Mouse (Mus musculus): ENCODE measurements around the gene Tulp3. TPM values are rescaled to one million over a fixed set of nuclear protein-coding genes. Genes with fewer than 3 reads are reported as not detected.
A peak's percentile ranks its signal among the peaks of the same experiment; 100 is the strongest.
"Not testable (repeated sequence)": the region's sequence is repeated elsewhere in the genome, so short reads cannot be mapped to it uniquely, and the experiment has no call there.

Gene Tulp3
- polyA plus RNA-seq, 1 experiment from 2014 or later, result 21.4 TPM

GRCm38 (mm10) chr6:128314796-128315195 lies 40.9 kb downstream of the Tulp3 start:
- Histone ChIP-seq H3K27me3 (ENCODE audit: control insufficient read depth, insufficient read depth, low read length) (no peaks in the 10 kb centered on the region), H3K4me3 (ENCODE audit: low read depth, low read length) (no peak overlapping the region), H3K4me1 (ENCODE audit: control insufficient read depth, insufficient read depth, low read length) (no peaks in the 10 kb centered on the region), H3K4me2 (ENCODE audit: low read depth, severe bottlenecking) (no peak overlapping the region), H3K36me3 (ENCODE audit: control insufficient read depth, insufficient read depth, low read length) (no peaks in the 10 kb centered on the region), H3K9me3 (ENCODE audit: control insufficient read depth, low read length) (no peaks in the 10 kb centered on the region), H3K27ac (replicated peaks; ENCODE audit: low read depth, low read length) (no peak overlapping the region), H3K9ac (ENCODE audit: low read length) (no peak overlapping the region)
- WGBS, result 83% methylated on average over 6 of the region's 6 CpGs
- ATAC-seq (ENCODE audit: insufficient number of reproducible peaks, low FRiP score, low TSS enrichment, low read depth) (no peak), DNase-seq (ENCODE audit: low spot score) (no peak)

DNA sequence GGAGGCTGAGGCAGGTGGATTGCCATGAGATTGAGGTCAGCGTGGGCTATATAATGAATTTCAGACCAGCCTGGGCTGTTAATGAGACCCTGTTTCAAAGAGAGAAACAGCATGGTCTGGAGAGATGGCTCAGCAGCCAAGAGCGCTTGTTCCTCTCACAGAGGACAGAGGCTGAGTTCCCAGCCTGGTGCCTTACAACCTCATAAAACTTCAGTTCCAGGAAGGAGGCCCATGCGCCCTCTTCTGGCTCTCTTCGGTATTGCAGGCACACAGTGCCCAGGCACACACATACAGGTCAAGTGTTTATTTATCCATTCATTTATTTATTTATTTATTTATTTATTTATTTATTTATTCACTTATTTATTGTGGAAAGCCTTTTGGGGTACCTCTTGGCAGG lies 47.3 kb downstream of the Tulp3 start:
- Histone ChIP-seq H3K9me3 (ENCODE audit: control insufficient read depth, low read length) (no peaks in the 10 kb centered on the region), H3K9ac (ENCODE audit: low read length) (no peak overlapping the region), H3K4me1 (ENCODE audit: control insufficient read depth, insufficient read depth, low read length) (no peaks in the 10 kb centered on the region), H3K27ac (replicated peaks; ENCODE audit: low read depth, low read length) (no peak overlapping the region), H3K4me3 (ENCODE audit: low read depth, low read length) (no peak overlapping the region), H3K4me2 (ENCODE audit: low read depth, severe bottlenecking) (no peak overlapping the region), H3K36me3 (ENCODE audit: control insufficient read depth, insufficient read depth, low read length) (no peaks in the 10 kb centered on the region), H3K27me3 (ENCODE audit: control insufficient read depth, insufficient read depth, low read length) (no peaks in the 10 kb centered on the region)
- DNase-seq (ENCODE audit: low spot score) (peak; percentile 94), ATAC-seq (ENCODE audit: insufficient number of reproducible peaks, low FRiP score, low TSS enrichment, low read depth) (peak; percentile 65; the same call in 1 of the 2 replicates)
- WGBS, result 29% methylated on average over 4 of the region's 4 CpGs

GRCm38 (mm10) chr6:128304801-128305200 lies 50.9 kb downstream of the Tulp3 start:
- peaks cover 6% of the 10 kb centered on the region for H3K27me3 ChIP-seq (ENCODE audit: control insufficient read depth, insufficient read depth, low read length)
- 82% methylated on average over 4 of the region's 4 CpGs for WGBS
- no peak overlapping the region for H3K27ac ChIP-seq (replicated peaks; ENCODE audit: low read depth, low read length)
- no peak overlapping the region for H3K9ac ChIP-seq (ENCODE audit: low read length)
- no peaks in the 10 kb centered on the region for H3K36me3 ChIP-seq (ENCODE audit: control insufficient read depth, insufficient read depth, low read length)
- H3K4me1 ChIP-seq (ENCODE audit: control insufficient read depth, insufficient read depth, low read length), result no peaks in the 10 kb centered on the region
- no peak overlapping the region for H3K4me3 ChIP-seq (ENCODE audit: low read depth, low read length)
- H3K4me2 ChIP-seq (ENCODE audit: low read depth, severe bottlenecking), result no peak overlapping the region
- no peak for DNase-seq (ENCODE audit: low spot score)
- H3K9me3 ChIP-seq (ENCODE audit: control insufficient read depth, low read length), result peaks cover 5% of the 10 kb centered on the region; the same call in 1 of the 2 replicates
- ATAC-seq (ENCODE audit: insufficient number of reproducible peaks, low FRiP score, low TSS enrichment, low read depth), result no peak

DNA sequence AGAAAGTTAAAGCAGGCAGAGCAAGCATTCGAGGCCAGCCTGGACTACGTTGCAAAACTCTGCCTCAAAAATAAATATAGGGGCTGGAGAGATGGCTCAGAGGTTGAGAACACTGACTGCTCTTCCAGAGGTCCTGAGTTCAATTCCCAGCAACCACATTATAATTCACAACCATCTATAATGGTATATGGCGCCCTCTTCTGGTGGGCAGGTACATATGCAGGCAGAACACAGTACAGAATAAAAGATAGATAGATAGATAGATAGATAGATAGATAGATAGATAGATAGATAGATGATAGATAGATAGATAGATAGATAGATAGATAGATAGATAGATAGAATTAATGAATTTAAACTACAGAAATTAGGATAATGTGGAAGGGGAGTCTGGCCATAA lies 53.0 kb downstream of the Tulp3 start:
- WGBS, result 80% methylated on average over 3 of the region's 3 CpGs
- not testable (repeated sequence) for ATAC-seq (ENCODE audit: insufficient number of reproducible peaks, low FRiP score, low TSS enrichment, low read depth); DNase-seq (ENCODE audit: low spot score); H3K4me1 ChIP-seq (ENCODE audit: control insufficient read depth, insufficient read depth, low read length); H3K4me2 ChIP-seq (ENCODE audit: low read depth, severe bottlenecking); H3K27ac ChIP-seq (replicated peaks; ENCODE audit: low read depth, low read length); H3K36me3 ChIP-seq (ENCODE audit: control insufficient read depth, insufficient read depth, low read length); H3K9me3 ChIP-seq (ENCODE audit: control insufficient read depth, low read length); H3K4me3 ChIP-seq (ENCODE audit: low read depth, low read length); H3K9ac ChIP-seq (ENCODE audit: low read length)
- H3K27me3 ChIP-seq (ENCODE audit: control insufficient read depth, insufficient read depth, low read length), result peaks cover 24% of the 10 kb centered on the region

- H3K27me3 ChIP-seq (ENCODE audit: control insufficient read depth, insufficient read depth, low read length), result peaks cover 25% of the 10 kb centered on the region
- H3K9me3 ChIP-seq (ENCODE audit: control insufficient read depth, low read length), result peaks cover 5% of the 10 kb centered on the region; the same call in 1 of the 2 replicates
- ATAC-seq (ENCODE audit: insufficient number of reproducible peaks, low FRiP score, low TSS enrichment, low read depth) (no peak), DNase-seq (ENCODE audit: low spot score) (no peak)
- H3K4me1 ChIP-seq (ENCODE audit: control insufficient read depth, insufficient read depth, low read length), result peaks cover 3% of the 10 kb centered on the region
- no peak overlapping the region for H3K27ac ChIP-seq (replicated peaks; ENCODE audit: low read depth, low read length)
- H3K4me3 ChIP-seq (ENCODE audit: low read depth, low read length), result no peak overlapping the region
- H3K4me2 ChIP-seq (ENCODE audit: low read depth, severe bottlenecking), result no peak overlapping the region
- H3K36me3 ChIP-seq (ENCODE audit: control insufficient read depth, insufficient read depth, low read length), result no peaks in the 10 kb centered on the region
- H3K9ac ChIP-seq (ENCODE audit: low read length), result no peak overlapping the region
- WGBS, result 77% methylated on average over 3 of the region's 3 CpGs
Observed at GRCm38 (mm10) chr6:128301891-128302290, 53.8 kb downstream of the Tulp3 start.

GRCm38 (mm10) chr6:128301458-128301857 lies 54.2 kb downstream of the Tulp3 start:
- 44% methylated on average over 11 of the region's 11 CpGs for WGBS
- Histone ChIP-seq H3K27ac (replicated peaks; ENCODE audit: low read depth, low read length) (no peak overlapping the region), H3K9me3 (ENCODE audit: control insufficient read depth, low read length) (peaks cover 5% of the 10 kb centered on the region; the same call in 1 of the 2 replicates), H3K27me3 (ENCODE audit: control insufficient read depth, insufficient read depth, low read length) (peaks cover 25% of the 10 kb centered on the region), H3K9ac (ENCODE audit: low read length) (no peak overlapping the region), H3K4me1 (ENCODE audit: control insufficient read depth, insufficient read depth, low read length) (peaks cover 7% of the 10 kb centered on the region), H3K36me3 (ENCODE audit: control insufficient read depth, insufficient read depth, low read length) (no peaks in the 10 kb centered on the region), H3K4me3 (ENCODE audit: low read depth, low read length) (no peak overlapping the region), H3K4me2 (ENCODE audit: low read depth, severe bottlenecking) (no peak overlapping the region; the same call in 1 of the 2 replicates)
- ATAC-seq (ENCODE audit: insufficient number of reproducible peaks, low FRiP score, low TSS enrichment, low read depth) (no peak), DNase-seq (ENCODE audit: low spot score) (no peak)

GRCm38 (mm10) chr6:128300134-128301001 lies 55.3 kb downstream of the Tulp3 start, which contains the start of gene Tead4:
TSS of gene Tead4 (minus strand) at chr6:128300823.
- H3K27me3 ChIP-seq (ENCODE audit: control insufficient read depth, insufficient read depth, low read length), result peaks cover 25% of the 10 kb centered on the region
- WGBS, result under 1% methylated on average over 71 of the region's 81 CpGs
- peak within 1 kb of the TSS; percentile 61 for H3K9ac ChIP-seq (ENCODE audit: low read length)
- peak within 1 kb of the TSS; percentile 99 for H3K4me2 ChIP-seq (ENCODE audit: low read depth, severe bottlenecking)
- peaks cover 12% of the 10 kb centered on the region for H3K4me1 ChIP-seq (ENCODE audit: control insufficient read depth, insufficient read depth, low read length)
- H3K9me3 ChIP-seq (ENCODE audit: control insufficient read depth, low read length), result peaks cover 5% of the 10 kb centered on the region; the same call in 1 of the 2 replicates
- H3K4me3 ChIP-seq (ENCODE audit: low read depth, low read length), result peak within 1 kb of the TSS; percentile 74
- no peaks in the 10 kb centered on the region for H3K36me3 ChIP-seq (ENCODE audit: control insufficient read depth, insufficient read depth, low read length)
- peak; percentile 61; the same call in 1 of the 2 replicates for ATAC-seq (ENCODE audit: insufficient number of reproducible peaks, low FRiP score, low TSS enrichment, low read depth)
- peak; percentile 71 for DNase-seq (ENCODE audit: low spot score)
- H3K27ac ChIP-seq (replicated peaks; ENCODE audit: low read depth, low read length), result no peak within 1 kb of the TSS

GRCm38 (mm10) chr6:128299292-128300133 lies 56.1 kb downstream of the Tulp3 start:
- no peak; the same call in 1 of the 2 replicates for ATAC-seq (ENCODE audit: insufficient number of reproducible peaks, low FRiP score, low TSS enrichment, low read depth)
- H3K9ac ChIP-seq (ENCODE audit: low read length), result peak overlapping the region; percentile 61
- WGBS, result 2% methylated on average over 25 of the region's 25 CpGs
- H3K4me1 ChIP-seq (ENCODE audit: control insufficient read depth, insufficient read depth, low read length), result peaks cover 12% of the 10 kb centered on the region
- peak overlapping the region; percentile 99 for H3K4me2 ChIP-seq (ENCODE audit: low read depth, severe bottlenecking)
- H3K36me3 ChIP-seq (ENCODE audit: control insufficient read depth, insufficient read depth, low read length), result no peaks in the 10 kb centered on the region
- peaks cover 5% of the 10 kb centered on the region; the same call in 1 of the 2 replicates for H3K9me3 ChIP-seq (ENCODE audit: control insufficient read depth, low read length)
- H3K27me3 ChIP-seq (ENCODE audit: control insufficient read depth, insufficient read depth, low read length), result peaks cover 25% of the 10 kb centered on the region
- DNase-seq (ENCODE audit: low spot score), result no peak
- H3K27ac ChIP-seq (replicated peaks; ENCODE audit: low read depth, low read length), result no peak overlapping the region
- H3K4me3 ChIP-seq (ENCODE audit: low read depth, low read length), result peak overlapping the region; percentile 74

Data from limb, embryonic 11.5 days (tissue).